Mouse (Mus musculus) kidney, postnatal 36 days (tissue): ENCODE measurements around the gene Bid.
A peak's percentile ranks its signal among the peaks of the same experiment; 100 is the strongest.
"Not testable (repeated sequence)": the region's sequence is repeated elsewhere in the genome, so short reads cannot be mapped to it uniquely, and the experiment has no call there.

Experiments used
- DNase-seq, 2 experiments: peaks; one replicate each; pipeline ENCODE4 v3.0.0; 2021 to 2022; ENCODE audit warnings: mixed read lengths in 2 of 2

Bid gene

DNA sequence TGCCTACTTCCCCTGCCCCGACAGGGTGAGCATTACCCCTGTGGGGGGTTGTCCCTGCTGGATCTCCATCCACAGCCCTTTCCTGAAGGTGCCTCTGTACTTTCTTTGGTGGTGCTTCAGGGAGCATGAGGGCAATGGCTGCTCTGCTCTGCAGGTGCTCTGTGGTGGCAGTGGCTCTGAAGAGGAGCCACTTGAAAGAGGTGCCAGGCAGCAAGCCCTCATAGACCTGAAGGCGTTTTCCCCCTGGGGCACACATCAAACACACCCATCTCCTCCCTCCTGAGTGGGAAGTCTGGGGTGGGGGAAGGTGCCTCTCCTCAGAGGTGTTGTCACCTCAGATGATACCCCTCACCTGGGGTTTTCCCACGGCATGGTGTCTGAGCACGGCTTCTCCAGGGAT is 17.5 kb upstream of the Bid start:
- DNase-seq: no peak

DNA sequence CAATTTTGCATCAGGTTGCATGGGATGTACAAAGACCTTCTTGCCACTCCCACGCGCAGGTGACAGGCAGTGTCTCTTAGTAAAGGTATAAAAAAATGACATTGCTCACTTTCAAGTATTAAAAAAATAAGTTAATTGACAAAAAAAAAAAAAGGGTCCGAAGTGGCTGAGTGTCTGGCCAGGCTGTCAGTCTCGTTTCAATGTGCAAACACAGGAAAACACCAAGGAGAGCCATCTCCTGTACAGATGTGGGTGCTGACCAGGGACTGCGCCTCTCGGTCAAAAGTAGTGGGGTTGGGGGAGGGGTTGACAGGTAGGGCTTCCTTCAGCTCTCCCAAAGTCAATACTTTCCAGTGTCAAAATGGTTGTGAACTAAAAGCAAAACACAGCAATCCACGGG is 17.0 kb upstream of the Bid start:
- no peak for DNase-seq

DNA sequence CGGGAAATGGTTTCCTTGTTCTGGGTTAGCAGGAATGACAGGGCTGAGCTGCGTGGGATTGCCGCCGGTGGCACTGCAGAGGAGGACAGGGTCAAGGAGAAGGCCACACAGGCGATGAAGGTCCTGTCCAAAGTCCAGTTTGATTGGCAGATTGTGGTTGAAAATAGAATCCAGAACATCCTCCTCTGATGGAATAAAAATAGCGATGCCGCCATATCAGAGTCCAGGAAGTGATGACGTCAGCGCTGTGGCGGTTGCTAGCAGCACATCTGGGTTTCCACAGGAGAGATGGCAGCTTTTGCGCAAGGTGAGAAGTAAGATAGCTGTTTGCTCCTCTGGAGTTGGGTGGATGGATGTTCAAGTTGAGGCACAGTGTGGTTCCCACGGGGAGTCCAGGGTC is 15.9 kb upstream of the Bid start:
- DNase-seq: no peak

- DNase-seq: no peak
Observed at GRCm38 (mm10) chr6:120930450-120931306, 14.0 kb upstream of the Bid start.

DNA sequence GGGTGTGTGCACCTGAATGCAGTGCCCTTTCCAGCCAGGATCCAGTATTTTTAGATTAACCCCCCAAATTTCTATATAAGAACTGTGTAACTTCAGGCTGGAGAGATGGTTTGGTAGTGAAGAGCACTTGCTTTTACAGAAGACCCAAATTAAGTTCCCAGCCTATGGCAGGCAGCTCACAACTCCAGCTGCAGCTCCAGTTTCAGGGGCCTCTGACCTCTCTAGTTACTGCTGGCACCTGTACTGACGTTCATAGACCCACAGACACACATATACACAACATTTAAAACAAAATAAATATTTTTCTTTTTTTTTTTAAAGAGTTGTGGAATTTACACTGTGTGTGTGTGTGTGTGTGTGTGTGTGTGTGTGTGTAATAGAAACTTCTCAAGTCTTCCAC is 12.8 kb upstream of the Bid start:
- DNase-seq: no peak

DNA sequence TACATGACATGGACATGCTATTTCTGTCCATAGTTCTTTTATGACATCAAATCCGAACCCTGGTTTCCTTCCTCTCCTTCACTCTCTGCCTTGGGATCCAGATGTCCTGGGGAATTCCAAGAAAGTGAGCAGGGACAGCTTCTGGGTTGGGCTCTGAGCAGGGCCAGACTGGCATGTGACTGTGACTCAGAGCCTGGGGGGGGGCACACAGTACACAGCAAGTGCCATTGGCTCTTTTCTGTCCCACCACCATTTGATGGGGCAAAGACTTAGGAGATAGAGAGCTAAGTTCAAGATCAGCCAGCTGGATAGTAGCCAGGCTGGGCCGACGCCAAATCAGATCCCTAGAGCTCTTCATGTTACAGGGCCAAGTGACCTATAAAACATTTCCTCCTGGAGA is 11.1 kb upstream of the Bid start:
- DNase-seq: peak; percentile 87 to 90

- DNase-seq: no peak
Observed at GRCm38 (mm10) chr6:120926880-120927279, 10.2 kb upstream of the Bid start.

GRCm38 (mm10) chr6:120924791-120925321 is 8.2 kb upstream of the Bid start:
- DNase-seq: not testable (repeated sequence)

DNA sequence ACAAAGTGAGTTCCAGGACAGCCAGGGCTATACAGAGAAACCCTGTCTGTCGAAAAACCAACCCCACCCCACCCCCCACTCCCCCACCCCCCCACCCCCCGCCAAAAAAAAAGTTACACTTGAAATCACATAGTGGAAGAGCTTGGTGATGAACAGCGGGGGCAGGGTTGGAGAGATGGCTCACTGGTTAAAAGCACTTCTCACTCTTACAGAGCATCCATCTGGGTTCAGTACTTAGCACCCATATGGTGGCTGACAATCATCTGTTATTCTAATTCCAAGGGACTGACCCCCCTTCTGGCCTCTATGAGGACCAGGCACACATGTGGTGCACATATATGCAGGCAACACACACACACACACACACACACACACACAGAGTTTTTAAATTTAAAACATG is 1.3 kb upstream of the Bid start:
- DNase-seq: no peak

DNA sequence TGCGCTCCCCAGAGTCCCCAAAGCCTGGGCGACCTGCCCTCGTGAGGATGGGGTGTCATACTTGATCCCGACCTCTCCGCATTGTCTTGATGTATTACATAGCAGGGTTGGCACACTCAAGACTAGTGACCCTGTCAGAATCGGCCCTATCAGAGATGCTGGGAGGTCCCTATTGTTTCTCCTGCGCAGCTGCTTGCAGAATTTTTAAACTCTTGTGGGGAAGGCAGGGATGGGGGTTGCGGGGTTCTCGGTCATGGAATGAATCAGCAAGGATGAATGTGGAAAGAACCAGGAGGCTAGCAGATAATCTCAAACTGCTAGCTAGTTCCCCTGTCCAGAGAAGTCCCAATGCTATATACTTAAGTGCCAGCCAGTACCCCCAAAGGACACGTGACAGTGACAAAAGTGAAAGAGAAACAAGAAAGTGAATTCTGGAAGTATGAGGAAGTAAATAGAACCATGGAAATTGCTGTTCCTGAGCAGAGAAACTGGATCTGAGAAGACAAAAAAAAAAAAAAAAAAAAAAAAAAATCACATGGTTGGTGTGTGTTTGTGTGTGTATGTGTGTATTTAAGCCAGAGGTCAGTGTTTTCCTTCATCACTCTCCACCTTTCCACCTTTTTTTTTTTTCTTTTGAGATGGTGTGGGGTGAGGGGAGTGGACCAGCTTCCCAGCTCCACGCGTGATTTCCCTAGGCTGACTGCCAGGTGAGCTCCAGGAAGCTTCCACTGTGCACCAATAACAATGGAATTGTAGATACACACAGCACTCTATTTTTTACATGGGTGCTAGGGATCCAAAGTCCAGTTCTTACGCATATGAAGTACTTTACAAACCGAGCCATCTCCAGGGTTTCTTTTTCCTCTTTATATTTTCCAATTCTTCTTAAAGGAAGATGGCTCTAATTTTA is 574 bp upstream of the Bid start:
- DNase-seq: peak in 1 of 2 experiments; percentile 57

- DNase-seq: no peak
Observed at GRCm38 (mm10) chr6:120915649-120915975, 1.0 kb downstream of the Bid start.

- DNase-seq: peak; percentile 70 to 72
Observed at GRCm38 (mm10) chr6:120914911-120915648, 1.6 kb downstream of the Bid start.

DNA sequence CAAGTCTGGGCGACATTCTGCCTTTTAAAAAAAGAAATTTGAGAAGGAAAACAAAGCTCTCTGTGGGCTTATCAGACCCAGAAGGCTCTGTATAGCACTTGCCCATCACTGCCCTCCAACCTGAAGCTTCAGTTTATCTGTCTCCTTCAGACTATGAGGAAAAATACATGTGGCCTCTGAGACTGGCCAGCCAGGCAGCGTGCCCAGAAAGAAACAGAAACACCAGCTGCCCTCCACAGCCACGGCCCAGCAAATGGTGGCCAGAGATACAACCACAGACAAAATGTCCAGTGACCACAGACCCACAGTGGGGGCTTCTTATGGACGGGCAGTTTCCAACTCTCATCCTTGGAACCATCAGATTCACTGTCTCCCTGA is 2.1 kb downstream of the Bid start:
- peak in 1 of 2 experiments; percentile 51 for DNase-seq

GRCm38 (mm10) chr6:120913783-120914182 is 2.9 kb downstream of the Bid start:
- DNase-seq: no peak

- DNase-seq: peak; percentile 80 to 83
Observed at GRCm38 (mm10) chr6:120912931-120913330, 3.7 kb downstream of the Bid start.

GRCm38 (mm10) chr6:120911213-120912007 is 5.2 kb downstream of the Bid start:
- peak; percentile 73 to 80 for DNase-seq

DNA sequence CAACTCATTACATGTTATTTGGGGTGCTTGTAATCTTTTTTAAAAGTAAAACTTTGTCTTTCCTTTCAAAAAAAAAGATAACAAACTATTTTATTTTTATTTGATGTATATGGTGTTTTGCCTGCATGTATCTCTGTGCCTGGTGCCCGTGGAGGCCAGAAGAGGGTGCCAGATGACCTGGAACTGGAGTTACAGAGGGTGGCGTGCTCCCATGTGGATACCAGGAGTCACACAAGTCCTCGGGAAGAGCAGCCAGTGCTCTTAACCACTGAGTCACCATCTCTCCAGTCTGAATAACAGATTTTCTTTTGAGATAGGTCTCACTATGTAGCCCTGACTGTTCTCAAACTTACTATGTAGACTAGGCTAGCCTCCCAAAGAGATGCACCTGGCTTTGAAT is 7.2 kb downstream of the Bid start:
- DNase-seq: no peak

GRCm38 (mm10) chr6:120907876-120908597 is 8.6 kb downstream of the Bid start:
- not testable (repeated sequence) for DNase-seq

GRCm38 (mm10) chr6:120906521-120906920 is 10.1 kb downstream of the Bid start:
- peak; percentile 85 to 89 for DNase-seq

- peak; percentile 59 to 85 for DNase-seq
Observed at GRCm38 (mm10) chr6:120905111-120905510, 11.5 kb downstream of the Bid start.

- DNase-seq: peak; percentile 56 to 61
Observed at GRCm38 (mm10) chr6:120903961-120904360, 12.7 kb downstream of the Bid start.
